Mouse (Mus musculus) mouse trophoblast stem cell (cell line): ENCODE data around the gene Nr2c2.
"Not testable (repeated sequence)": the region's sequence is repeated elsewhere in the genome, so short reads cannot be mapped to it uniquely, and the experiment has no call there.

Experiments used
- in situ Hi-C, 2 experiments: fragments of 300-500 bp; cut with MseI, MboI; formaldehyde crosslinking; loops; 2 replicates in 1 of 2; 3 replicates in 1 of 2; pipeline ENCODE4 v1.15.1; 2025

Gene Nr2c2

DNA sequence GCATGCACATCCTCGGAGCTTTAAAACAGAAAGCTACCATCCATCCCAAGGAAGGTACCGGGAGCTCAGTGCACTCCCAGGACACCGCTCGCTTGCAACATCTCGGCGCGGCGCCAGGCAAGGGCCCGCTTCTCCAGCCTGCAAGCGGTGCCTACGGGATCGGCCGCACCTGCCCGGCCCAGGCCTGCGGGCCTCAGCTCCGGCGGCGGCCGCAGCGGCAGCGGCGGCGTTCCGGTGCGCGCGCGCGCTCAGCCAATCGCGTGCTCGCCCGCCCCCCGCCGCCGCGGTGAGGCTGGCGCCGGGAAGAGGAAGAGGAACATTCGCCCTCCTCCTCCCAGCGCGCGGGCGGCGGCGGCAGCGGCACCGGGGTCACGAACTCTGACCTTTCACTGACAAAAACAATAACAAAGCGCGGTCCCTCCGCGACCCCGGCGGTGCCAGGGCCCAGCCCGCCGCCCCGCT, at the start of gene Nr2c2:
Gene Nr2c2 (plus strand): TSS at position 261 of the 462 bp plus-strand sequence.
- in situ Hi-C loops, result no loop called here

DNA sequence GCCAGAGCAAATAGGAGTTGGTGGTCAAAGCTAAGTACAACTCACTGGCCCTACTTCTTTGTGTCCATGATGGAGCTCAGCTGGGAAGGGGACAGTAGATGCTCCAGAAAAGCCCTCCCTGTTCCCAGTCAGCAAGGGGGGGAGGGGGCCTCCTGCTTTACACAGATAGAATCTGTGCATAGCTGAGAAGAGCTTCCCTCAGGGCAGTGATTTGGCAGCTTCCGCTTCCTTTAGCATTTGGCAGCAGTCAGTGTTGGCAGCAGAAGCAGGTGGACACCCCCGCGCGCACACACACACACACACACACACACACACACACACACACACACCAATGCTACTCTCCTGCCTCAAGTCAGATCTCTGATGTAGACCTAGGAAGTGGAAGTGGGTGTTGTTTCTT, 49.1 kb upstream of the Nr2c2 start:
- in situ Hi-C loops, result no loop called here

DNA sequence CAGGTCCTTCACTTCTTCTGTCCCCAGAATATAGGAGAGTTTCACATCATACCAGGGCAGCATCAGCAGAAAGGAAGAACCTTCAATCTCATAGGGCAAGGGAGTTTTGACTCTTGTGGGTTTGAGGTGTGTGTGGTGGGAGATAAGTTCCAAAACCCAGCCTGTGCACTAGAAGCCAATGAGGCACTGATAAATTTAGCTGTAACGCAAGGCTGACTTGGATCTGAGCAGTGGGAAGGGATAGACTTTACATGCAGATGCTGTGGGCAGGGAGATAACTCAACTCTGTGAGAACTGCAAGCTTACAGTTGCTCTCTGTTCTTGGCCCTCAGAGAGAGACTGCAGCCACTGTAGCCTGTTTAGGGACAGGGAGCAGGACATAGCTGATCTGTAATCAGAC, 48.3 kb upstream of the Nr2c2 start:
- in situ Hi-C loops, result no loop called here

DNA sequence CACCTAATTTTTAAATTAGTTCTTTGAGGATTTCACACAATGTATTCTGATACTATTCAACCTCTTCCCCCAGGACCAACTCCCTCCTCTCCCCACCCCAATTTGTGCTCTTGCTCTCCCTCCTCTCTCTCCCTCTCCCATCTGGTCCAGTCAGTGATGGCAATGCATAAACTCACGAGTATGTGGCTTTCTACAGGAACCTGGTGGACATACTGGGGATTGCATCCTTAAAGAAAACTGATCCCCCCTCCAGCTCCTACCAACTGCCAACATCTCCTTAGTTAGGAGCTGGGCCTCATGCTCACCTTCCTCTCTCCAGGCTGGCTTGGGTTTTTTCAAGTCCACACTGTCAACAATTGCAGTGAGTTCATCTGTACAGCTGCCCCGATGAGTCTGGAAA, 33.4 kb upstream of the Nr2c2 start:
- in situ Hi-C loops, result loop anchor here in 1 of 2 experiments (25.0 kb wide), 1 partner anchor 270 kb away; no protein-coding TSS in a partner anchor

DNA sequence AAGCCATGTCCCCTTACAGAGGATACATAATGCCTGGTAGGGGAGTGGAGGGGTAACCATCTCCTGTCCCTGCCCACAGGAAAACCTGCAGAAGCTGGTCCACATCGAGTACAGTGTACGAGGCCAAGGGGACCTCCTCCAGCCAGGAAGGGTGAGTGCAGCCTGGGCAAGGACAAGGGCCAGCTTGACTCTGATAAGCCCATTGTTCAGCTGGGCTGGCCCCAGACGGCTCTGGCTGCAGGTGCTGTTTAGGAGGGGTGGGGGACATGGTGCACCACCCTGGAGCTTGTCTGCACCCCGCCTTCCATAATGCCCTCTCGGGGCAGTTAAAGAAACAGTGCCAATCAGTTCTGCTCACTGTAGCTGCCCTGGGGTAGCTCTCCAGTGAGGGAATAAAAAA, 29.5 kb upstream of the Nr2c2 start:
- in situ Hi-C loops, result loop anchor here in 1 of 2 experiments (25.0 kb wide), 1 partner anchor 274 kb away; no protein-coding TSS in a partner anchor

DNA sequence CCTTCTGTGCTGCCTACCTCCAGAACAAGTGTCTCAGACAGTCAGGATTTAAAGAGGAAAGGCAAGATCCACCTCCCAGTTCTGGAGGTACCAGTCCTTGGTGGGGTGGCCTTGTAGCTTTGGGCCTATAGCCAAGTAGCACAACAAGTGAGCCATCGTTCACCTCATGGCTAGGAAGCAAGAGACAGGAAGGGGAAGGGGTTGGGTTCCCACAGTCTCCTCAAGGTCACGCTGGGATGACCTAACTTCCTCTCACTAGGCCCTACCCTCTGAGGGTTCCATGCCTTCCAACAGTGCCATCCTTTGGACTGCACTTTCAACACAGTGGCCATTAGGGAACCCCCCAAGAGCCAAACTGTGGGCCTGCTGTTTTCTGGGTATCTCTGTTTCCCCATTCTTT, 27.7 kb upstream of the Nr2c2 start:
- in situ Hi-C loops, result loop anchor here in 1 of 2 experiments (25.0 kb wide), 1 partner anchor 276 kb away; no protein-coding TSS in a partner anchor

DNA sequence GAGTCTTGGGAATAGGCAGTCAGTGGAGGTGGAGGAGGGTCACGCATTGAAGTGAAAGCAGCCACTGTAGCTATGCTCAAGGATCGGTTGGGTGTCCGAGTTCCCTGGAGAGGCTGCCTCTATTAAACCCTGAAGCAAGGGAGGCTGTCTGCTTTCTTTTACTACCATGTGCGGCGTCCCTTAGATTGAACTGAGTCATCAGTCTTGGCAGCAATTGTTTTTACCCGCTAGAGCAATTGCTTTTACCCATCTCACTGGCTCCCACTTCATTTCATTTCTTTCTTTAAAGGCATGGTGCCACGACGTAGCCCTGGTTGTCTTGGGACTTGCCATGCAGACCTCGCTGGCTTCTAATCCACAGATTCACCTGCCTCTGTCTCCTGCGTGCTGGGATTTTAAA, 27.1 kb upstream of the Nr2c2 start:
- in situ Hi-C loops, result loop anchor here in 1 of 2 experiments (25.0 kb wide), 1 partner anchor 277 kb away; no protein-coding TSS in a partner anchor

DNA sequence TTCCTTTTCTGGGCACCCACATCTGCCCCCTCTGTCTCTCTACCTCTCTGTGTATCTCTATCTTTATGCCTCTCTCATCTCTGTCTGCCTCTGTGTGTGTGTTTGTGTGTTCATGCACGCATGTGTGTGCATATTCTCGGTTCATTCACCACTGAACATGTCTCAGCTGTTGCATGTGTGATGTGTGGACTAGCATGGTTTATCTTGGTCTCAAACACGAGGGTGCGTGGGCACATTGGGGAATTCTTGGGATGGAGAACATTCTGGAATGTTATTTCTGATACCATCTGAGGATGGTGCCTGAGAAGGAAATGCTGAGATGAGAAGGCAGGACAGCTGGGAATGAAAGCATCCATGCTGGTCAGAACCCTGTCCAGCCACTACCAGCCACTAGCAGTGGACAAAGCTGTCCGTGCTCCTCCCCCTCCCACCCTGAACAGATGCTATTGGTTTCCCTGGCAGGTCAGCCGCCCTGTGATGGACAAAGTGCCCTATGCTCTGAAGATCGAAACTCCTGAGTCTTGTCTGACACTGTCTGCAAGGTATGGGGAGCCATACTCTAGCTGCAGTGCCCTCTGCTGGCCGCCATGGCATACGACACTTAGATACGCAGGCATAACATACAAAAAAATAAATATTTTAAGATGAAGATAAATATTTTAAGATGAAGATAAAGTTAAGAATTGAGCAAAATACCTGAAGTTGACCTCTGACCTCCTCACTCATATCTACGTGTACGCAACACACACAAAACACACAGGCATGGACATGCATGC, 25.3 kb upstream of the Nr2c2 start:
- in situ Hi-C loops, result loop anchor here (5.0 to 25.0 kb wide), 3 partner anchors 159 to 279 kb away; partner anchors contain the start of gene 4930590J08Rik (in 1 of the 2)

DNA sequence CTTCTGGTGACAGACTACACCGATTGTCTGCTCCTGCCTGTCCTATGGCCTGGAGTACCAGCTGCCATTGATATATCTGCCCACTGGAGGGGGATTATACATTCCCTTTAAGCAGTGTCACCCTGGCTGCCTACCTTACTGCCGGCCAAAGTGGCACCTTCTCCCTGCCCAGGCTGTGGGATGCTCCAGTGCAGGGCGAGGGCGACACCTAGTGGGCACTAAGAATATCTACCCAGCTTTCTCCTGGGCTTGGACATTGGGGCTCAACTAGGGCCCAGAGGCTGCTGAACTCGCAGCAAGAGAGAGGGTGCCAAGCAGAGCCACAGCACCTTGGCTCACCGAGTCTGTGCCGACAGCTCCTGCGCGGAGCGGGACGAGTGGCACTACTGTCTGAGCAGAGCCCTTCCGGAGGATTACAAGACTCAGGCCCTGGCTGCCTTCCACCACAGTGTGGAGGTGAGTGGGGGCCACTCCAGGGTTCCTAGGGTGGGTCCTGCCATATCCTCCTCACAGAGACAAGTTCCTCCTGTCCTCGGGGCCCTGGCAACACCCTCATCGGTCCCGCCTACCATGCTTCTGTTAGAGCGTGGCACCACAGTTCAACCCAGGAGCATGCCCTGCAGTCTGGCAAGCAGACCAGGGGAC, 23.9 kb upstream of the Nr2c2 start:
- in situ Hi-C loops, result loop anchor here (5.0 to 25.0 kb wide), 3 partner anchors 160 to 280 kb away; partner anchors contain the start of gene 4930590J08Rik (in 1 of the 2)

DNA sequence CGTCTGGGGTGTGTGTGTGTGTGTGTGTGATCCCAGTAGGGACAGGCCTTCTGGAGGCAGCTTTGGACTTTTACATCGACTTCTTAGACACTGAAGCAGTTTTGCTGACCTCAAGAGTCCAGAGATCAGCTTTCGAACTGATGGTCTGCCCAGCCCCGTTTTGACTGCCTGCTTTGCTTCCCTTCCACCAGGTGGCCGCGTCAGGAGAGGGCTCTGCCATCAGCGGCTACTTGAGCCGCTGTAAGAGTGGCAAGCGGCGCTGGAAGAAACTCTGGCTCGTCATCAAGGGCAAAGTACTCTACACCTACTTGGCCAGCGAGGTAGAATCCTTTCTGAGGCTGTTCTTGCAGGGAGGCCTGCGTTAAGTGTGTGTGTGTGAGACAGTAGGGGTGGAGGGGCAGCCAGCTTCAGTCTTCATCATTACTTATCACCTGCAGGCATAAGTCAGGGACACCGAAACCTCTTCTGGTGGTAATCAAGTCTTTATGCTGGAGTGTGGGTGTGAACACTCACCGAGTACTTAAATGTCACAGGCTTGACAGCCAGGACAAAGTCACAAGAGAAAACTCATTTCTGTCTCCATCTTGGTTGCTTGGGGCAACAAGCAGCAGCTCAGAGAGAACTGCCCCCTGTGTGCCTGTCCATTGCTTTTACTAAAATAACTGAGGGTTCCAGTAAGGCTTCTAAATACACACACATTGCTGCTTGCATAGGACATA, 19.9 kb upstream of the Nr2c2 start:
- in situ Hi-C loops, result loop anchor here (10.0 to 25.0 kb wide), 2 partner anchors 284 to 286 kb away; no protein-coding TSS in a partner anchor

DNA sequence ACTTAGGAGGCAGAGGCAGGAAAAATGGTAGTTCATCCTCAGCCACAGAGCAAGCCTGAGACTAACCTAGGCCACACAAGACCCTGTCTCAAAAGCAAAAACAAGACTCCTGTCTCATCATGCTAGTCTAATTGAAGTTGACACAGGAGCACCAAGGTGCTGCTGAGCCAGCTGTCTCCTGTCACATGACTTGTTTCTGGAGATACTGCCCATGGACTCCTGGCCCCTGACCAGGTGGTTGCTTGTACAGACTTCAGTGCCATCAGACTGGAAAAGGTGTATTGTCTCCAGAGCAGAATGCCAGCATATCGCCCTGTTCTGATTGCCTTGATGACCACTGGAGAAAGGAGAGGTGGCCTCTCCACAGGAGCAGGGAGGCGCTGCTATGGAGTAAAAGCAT, 10.5 kb upstream of the Nr2c2 start:
- in situ Hi-C loops, result no loop called here

DNA sequence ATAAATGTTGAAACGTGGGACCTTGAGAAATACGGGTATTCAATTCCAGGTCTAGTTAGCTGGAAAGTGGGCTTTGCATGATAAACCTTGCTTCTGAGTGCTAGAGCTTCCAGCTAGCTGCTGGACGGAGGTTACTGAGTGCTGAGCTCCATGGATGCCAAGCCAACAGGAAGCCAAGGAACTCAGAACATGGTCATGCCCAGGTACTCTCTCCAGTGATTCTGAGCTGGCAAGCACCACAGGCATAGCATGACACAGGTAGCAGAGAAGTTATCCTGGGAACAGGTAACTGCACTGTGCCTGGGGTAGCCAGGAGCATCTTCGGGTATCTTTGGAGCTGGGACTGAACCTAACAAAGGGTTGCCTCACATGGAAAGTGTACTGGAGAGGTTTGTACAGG, 8.4 kb upstream of the Nr2c2 start:
- in situ Hi-C loops, result no loop called here

DNA sequence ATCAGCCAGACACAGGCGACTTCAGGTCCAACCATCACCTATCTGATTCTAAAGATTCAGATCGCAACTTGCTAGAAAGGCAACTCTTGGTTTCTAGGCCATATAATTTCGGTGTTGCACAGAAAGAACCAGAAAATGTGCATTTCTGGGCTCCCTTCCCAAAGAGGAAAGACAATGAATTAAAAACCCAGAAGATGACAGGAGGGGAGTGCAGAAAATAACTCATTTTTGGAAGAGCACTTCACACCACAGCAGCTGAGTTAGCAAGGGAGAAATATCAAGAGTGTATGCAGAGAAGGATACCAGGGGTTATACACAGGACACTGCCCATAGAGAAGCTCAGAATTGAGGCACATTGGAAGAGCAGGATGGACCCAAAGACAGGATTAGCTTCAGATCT, 6.3 kb upstream of the Nr2c2 start:
- in situ Hi-C loops, result no loop called here

DNA sequence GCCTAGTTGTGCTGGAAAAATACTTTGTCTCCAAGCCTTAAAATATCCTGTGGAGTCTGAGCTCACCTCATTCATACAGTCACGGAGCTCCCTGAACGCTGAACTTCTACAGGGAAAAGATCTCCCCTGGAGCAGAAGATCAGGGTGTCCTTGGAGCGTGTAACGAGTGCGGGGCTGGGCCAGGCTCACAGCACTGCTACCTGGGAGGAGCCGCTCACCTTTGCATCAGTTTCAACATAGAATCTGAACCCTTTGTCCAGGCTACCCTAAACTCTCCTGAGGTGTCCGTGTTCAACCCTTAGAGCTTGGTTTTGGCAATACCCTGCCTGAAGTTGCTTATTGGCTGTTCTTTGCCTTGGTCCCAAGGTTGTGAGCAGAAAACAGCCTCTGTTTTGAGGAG, 2.0 kb upstream of the Nr2c2 start:
- in situ Hi-C loops, result not testable (repeated sequence)

DNA sequence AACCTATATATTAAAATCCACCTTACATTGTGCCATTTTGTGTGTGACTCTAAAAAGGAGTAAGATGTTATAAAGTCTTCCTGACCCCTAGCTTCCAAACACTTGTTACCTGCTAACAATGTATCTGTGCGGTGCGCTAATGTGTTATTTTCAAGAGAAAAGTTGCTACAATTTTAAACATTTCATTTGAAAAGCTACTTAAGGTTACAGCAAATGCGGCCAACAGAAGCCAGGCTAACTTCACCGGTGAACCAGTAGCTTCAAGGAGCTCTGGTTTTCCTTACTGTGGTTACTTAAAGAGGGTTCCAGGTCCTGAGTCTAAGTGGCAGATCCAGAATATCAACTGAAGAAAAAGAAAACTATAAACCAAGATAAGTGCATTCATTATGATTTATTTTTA, 1.2 kb upstream of the Nr2c2 start:
- in situ Hi-C loops, result no loop called here

DNA sequence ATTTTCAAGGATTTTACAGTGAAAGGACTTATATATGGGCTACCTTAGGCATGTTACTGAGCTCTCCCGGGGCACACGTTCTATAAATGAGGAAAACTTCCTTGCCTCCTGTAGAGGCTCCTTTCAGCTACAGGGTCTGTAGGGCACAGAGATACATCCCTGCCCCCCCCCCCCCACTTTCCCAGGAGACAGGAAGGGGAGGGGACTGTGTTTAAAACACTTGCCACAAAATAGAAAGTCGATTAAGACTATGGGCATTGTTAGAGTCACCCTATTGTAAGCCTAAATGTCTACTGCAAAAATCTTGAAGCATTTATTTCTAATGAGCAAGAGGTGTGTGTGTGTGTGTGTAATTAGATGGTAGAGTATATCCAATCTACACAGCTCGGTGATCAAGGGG, 693 bp upstream of the Nr2c2 start:
- in situ Hi-C loops, result no loop called here

DNA sequence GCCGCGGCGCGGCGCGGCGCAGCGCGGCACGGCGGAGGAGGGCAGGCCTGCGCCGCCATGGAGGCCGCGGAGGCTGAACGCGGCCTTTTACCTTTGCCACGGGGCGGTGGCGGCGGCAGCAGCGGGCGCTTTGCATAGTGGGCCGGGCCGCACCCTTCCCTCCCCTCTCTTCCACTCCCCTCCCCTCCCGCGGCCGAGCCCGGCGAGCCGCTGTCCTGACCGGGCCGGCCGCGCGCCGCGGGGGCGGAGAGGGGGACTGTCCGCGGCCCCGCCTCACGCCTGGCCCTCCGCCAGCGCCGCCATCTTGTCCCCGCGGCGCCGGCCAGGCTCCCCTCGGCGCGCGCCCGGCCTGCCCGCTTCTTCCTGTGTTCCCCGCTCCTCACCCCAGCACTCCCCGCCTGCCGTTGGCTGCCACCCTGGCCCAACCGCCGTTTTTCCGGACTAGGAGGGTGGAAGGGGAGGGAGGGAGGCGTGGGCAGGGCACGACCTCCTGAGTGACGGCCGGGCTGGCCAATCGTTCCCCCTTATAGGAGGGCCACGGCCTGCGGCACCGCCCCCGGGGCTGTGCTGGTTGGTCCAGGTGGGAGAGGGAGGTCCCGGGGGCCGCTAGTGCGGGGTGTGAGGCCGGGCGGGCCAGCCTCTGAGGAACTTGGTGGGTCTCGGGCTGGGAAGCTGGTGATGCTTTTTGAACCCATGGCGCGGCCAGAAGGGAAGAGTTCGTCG, 738 bp downstream of the Nr2c2 start:
- in situ Hi-C loops, result no loop called here

DNA sequence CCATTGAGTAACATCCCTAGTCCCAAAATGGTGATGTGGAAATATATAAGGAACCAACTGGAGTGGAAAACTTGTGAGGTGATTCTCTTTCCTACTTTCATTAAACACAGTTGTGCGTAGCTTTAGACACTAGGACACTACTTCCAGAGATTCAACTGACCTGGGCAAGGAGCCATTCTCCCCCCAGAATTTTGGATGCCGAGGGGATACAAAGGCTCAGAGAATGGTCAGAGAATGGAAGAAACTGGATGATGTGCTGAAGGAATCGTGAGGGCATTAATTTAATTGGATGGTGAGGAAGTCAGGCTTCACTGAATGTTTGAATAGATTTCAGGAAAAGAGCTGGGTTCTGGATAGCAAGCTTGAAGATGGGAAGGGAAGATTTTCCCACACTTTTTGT, 1.5 kb downstream of the Nr2c2 start:
- in situ Hi-C loops, result no loop called here

DNA sequence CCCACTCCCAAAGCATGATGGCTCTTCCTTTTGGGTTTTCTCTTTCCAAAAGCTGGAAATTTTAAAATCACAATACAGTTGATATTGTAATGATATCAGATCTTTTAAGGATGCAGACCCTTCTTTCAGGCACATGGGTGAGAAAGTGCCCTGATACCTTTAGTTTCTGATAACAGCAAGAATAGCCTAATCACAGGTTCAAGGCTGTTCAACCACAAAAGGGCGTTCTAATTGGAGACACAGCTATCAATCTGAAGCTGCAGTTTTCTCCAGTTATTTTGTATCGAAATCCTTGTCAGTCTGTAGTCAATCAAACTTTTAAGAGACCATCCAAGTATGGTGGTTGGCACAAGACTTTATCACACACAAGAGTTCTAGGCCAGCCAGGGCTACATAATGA, 2.7 kb downstream of the Nr2c2 start:
- in situ Hi-C loops, result no loop called here

DNA sequence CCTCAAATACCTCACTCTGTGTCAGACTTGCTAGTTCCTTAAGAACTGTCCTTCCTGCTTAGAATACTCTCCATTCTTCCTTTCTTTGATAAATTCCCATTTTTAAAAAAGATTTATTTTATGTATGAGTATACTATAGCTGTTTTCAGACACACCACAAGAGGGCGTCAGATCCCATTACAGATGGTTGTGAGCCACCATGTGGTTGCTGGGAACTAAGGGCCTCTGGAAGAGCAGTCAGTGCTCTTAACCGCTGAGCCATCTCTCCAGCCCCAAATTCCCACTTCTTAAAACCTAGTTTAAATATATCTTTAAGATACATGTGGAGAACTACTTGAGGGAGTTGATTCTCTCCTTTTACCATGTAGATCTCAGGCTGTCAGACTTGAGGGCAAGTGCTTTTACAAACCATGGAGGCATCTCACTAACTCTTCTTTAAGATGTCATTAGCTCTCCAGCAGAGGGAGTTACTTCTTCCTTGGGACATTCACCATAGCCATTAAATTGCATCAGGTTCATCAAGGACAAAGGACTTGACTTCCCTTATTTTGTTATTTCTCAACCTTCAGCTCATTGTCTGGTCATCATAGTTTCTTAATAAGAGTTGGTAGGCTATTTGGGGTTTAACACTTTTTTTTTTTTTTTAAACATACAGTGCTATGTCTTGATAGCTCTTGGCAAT, 9.6 kb downstream of the Nr2c2 start:
- in situ Hi-C loops, result no loop called here

DNA sequence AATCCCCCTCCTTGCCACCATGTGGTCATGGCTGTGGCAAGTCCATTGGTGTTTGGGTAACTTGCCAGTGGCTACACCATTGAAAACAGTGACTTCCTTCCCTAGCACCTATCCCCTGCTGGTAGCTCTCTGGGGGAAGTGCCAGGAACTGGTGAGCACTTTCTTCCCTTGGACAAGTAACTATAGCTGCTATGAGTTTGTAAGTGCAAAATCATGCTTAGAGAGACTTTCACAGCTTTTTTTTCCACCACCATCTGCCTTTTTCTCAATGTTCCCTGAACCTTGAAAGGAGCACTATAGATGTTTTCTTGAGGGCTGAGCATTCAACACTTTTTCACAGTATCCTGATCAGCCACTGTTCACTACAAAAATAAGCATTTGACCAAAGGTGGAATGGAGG, 33.4 kb downstream of the Nr2c2 start:
- in situ Hi-C loops, result no loop called here
